Mouse (Mus musculus) ZHBTc4 (cell line): ENCODE results near the gene Slc30a5.
"Not testable (repeated sequence)": the region's sequence is repeated elsewhere in the genome, so short reads cannot be mapped to it uniquely, and the experiment has no call there.

ENCODE experiments used
- DNase-seq: peaks from one replicate; pipeline ENCODE4 v3.0.0-alpha.2; 2011; ENCODE audit warnings: low read depth, low spot score

The Slc30a5 gene

DNA sequence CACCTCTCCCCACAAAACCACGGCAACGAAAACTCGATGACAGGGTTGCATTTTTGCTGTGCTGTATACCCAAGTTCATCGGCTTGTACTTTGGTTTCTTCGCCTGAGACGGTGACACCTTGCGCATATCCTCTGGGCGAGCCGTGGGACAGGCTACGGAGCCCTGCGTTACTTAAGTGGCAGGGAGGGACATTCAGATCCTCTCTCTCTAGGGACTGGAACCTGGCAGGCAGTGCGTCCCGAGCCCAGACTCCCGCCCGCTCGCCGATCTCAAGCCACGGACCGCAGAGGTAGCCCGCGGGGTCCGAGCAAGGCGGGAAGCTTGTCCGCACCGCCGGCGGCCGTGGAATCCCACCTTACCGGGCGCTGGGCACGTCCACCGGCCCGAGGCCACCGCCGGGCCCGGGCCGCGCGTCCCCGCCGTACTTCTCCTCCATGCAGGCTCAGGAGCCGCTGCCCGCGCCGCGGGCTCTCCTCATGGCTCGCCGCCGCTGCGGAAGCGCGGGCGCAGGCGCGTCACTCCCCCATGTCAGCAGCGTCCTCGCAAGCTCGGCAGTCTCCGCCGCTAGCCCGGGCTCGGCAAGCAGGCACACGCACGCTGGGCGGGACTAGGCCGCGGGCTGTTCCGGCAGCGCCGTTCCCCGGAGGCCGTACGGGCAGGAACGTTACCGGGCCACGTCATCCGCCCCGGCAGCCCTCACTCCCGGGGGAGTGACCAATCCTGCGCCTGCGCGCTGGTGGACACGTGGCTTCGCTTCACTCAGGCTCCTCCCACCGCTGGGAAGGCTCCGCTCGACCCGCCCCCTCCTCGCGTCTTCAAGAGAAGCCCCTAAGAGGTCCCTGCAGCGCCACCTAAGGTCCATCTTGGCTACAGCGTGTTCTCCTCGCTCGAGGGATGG lies at the start of gene Slc30a5:
Slc30a5 (minus strand) TSS at position 687 of the 899 bp plus-strand sequence.
- peak; percentile 100 for DNase-seq

DNA sequence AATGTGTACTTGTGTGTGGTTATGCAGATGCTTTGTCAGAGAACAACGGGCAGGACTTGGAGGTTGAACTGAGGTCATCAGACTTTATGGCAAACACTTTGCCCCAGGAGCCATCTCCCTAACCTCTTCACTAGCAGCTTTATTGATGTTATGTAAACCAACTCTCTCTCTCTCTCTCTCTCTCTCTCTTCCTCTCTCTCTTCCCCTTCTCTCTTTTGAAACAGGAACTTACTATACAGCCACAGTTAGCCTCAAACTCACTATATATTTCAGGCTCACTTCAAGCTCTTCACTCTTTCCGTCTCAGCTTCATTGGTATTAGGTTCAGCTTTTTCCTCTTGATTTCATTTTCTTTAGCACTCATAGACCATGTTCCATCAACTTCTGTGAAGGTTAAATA lies 48.7 kb upstream of the Slc30a5 start:
- DNase-seq = no peak

GRCm38 (mm10) chr13:100879806-100880205 lies 46.6 kb upstream of the Slc30a5 start:
- no peak for DNase-seq

- no peak for DNase-seq
These were observed 46.1 kb upstream of the Slc30a5 start for GRCm38 (mm10) chr13:100879326-100879725.

- DNase-seq = no peak
These were observed 45.0 kb upstream of the Slc30a5 start for GRCm38 (mm10) chr13:100878264-100878663.

DNA sequence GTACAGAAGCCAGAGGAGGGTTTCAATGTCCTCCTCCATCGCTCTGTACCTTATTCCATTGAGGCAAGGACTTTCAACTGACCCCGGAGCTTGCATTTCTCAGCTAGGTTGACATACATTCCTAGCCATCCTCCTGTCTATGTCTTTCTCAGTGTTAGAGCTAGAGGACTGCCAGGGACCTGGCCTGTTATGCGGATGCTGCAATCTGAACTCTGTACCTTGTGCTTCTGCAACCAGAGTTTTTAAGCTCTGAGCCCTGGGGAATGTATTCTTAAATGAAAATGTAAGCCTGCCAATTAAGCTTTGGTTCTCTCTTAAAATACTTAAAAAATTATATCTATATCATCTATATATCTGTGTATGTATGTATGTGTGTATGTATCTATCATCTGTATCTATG lies 44.5 kb upstream of the Slc30a5 start:
- DNase-seq = no peak

DNA sequence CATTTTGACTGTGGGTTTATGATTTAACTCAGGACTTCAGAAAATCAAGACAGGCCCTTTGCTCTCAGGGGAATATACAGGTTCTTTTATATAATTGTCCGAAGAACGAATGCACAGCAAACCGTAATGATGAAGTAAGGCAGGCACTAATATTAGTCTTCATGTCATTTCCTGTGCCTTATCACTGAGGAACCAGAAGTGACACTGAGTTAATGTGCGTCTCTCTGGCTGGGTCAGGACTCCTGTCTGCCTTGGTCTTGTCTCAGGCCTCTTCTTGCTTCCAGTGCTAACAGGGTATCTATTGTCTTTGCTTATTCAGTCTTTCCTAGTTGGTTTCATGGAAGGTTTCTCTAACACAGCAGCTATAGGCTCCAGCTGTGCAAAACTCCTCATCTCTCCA lies 41.9 kb upstream of the Slc30a5 start:
- no peak for DNase-seq

- no peak for DNase-seq
These were observed 41.4 kb upstream of the Slc30a5 start for GRCm38 (mm10) chr13:100874588-100874987.

DNA sequence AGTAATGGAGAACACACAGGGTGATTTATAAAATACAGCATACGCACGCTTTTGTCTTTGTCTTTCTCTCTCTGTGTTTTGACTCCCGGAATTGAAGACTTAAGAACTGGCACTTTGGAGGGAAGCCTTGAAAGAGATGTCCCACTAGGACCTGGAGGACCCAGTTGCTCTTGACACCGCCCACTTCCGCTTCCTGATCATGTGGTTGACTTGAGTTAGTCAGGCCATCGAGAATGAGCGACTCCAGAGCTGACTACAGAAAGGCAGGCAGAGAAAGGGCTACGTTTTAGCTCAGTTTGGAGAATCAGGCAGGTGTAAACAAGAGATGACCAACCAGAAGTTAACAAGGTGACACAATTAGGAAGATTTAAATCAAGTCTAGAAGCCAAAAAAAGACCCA lies 40.3 kb upstream of the Slc30a5 start:
- DNase-seq = no peak

GRCm38 (mm10) chr13:100871445-100872171 lies 38.4 kb upstream of the Slc30a5 start:
- no peak for DNase-seq

DNA sequence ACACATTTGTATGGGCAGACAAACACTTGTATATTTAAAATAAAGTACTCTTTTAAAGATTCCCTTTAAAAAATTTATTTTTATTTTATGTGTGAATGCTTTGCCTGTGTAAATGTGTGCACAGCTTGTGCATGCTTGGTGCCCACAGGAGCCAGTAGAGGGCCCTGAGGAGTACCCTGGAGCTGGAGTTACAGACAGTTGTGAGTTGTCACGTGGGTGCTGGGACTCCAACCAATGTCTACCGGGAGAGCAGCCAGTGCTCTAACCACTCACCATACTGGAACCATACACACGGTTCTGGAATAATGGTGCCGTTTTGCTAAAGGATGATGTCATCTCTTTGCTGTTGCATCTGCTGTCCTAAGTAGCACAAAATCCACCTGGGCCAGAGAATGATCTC lies 36.6 kb upstream of the Slc30a5 start:
- peak; percentile 23 for DNase-seq

DNA sequence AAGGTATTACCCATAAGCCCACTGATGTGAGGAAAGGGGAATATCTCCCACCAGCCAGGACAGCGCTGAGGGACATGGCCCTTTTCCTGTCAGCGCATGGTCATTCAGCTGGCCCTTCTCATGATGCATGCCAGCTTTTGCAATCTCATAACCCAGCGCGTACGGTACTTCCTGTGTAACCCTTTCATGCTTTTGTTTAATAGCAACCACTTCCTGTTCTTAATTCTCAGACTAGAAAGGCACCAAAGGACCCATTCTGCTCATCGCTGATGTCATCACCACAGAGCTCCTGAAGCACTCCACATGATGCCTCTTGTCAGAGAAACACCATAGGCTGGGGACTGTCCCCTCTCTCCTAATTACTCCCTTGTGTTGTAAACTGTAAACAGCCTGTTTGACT lies 33.1 kb upstream of the Slc30a5 start:
- DNase-seq = no peak

DNA sequence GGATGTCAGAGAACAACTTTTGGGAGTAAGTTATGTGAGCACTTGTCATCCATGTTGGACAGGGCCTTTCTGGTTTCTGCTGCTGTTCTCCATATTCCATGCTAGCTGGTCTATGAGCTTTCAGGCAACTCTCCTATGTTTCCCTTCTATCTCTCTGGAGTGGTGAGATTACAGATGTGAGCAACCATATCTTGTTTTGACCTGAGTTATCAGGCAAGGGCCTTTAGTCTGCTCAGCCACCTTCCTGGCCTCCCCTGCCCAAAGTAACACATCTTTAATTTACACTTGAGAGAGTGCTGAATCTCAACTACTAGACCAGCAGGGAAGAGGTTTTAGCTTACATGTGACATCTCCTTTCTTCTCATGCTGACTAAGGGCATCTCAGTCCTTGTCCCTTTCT lies 32.5 kb upstream of the Slc30a5 start:
- DNase-seq = no peak

- DNase-seq = not testable (repeated sequence)
These were observed 30.7 kb upstream of the Slc30a5 start for GRCm38 (mm10) chr13:100863914-100864313.

DNA sequence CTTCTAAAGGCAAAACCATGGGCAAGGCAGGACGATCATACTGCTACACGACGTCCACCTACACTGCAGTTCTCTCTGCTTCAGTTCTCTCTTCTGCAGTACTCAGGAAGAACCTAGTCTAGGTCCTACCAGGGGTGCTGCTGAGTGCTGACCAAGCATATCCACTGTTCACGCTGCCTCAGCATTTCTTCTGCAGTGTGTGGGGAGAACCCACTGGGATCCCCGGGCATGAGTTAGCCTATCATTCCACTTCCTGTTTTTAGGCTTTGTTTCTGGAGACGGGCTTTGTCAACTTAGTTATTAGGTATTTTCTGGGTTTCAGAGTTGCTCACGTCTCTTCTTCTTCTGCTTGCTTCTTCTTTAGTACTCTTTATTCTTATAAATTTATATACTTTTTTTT lies 25.9 kb upstream of the Slc30a5 start:
- DNase-seq = no peak

DNA sequence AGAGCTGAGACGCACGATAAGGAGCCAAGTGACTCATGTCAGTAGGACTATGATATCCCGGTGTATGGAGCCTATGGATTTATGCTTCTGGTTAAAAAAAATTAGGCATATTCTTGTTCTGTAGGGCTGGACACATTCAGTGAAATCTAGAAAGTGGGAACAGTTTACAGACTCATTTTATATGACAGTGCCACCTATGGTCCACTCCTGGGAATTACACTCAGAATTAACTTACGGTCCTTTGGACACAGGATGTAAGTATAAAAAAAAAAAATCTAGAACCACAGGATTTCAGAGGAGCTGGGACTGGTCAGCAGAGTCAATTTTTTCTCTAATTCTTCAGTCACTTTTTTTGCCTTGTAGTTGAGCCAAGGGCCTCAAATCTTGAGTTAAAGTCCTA lies 20.9 kb upstream of the Slc30a5 start:
- peak; percentile 68 for DNase-seq

GRCm38 (mm10) chr13:100853120-100853519 lies 19.9 kb upstream of the Slc30a5 start:
- peak; percentile 30 for DNase-seq

- DNase-seq = peak; percentile 60
These were observed 15.9 kb upstream of the Slc30a5 start for GRCm38 (mm10) chr13:100849137-100849536.

- peak; percentile 61 for DNase-seq
These were observed 13.8 kb upstream of the Slc30a5 start for GRCm38 (mm10) chr13:100846891-100847579.

GRCm38 (mm10) chr13:100846254-100846653 lies 13.0 kb upstream of the Slc30a5 start:
- no peak for DNase-seq

DNA sequence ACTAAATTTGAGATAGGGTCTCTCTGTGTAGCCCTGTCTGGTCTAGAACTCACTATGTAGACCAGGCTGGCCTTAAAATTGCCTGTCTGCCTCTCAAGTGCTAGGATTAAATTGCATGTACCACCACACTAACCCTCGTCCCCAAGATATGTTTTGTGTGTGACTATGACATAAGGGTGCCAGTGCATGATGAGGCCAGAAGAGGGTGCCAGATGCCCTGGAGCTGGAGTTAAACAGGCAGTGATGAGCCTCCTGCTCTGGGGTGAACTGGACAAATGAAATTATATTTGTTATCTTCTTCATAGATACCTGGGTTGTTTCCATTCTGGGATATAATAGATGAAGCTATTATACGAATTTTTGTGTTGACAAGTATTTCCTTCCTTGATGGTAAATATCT lies 10.7 kb upstream of the Slc30a5 start:
- DNase-seq = peak; percentile 64

- DNase-seq = no peak
These were observed 9.9 kb upstream of the Slc30a5 start for GRCm38 (mm10) chr13:100843016-100843725.
